Comparison of ENCODE assay signal across 8 mouse cellular contexts in genomic region chr13:21882760-21883405, GRCm38 (mm10). TPM values are rescaled to one million over a fixed set of nuclear protein-coding genes. Genes with fewer than 3 reads are reported as not detected.
DNase-seq lines count a peak whose midpoint lies in the region; ATAC-seq and TF ChIP-seq lines count a peak whose summit lies in the region.

No protein-coding gene starts in this region.

- TF ChIP-seq CTCF in lung, embryonic 14.5 days (IDR thresholded peaks at IDR 0.05; ENCODE audit: low read depth), result no peak
- TF ChIP-seq CTCF in lung, adult 2 months (IDR thresholded peaks at IDR 0.05; ENCODE audit: insufficient read depth, low read length), result no peak
- no peak for TF ChIP-seq CTCF in intestine, postnatal 0 days (IDR thresholded peaks at IDR 0.05; ENCODE audit: low read depth)

- H3K9me3 ChIP-seq in lung, embryonic 14.5 days (ENCODE audit: low read depth, low read length), result no peaks in the 10 kb centered on the region
- H3K9me3 ChIP-seq in intestine, postnatal 0 days (ENCODE audit: control insufficient read depth), result no peaks in the 10 kb centered on the region

- no peaks in the 10 kb centered on the region for H3K4me1 ChIP-seq in lung, embryonic 14.5 days (ENCODE audit: insufficient read depth)
- no peaks in the 10 kb centered on the region for H3K4me1 ChIP-seq in lung, adult 2 months (ENCODE audit: control insufficient read depth, insufficient read depth, low read length)
- no peaks in the 10 kb centered on the region for H3K4me1 ChIP-seq in intestine, postnatal 0 days (replicated peaks; ENCODE audit: control insufficient read depth, insufficient read depth, low read length)

- no peaks in the 10 kb centered on the region for H3K27me3 ChIP-seq in lung, embryonic 14.5 days (ENCODE audit: insufficient read depth, low read length)
- H3K27me3 ChIP-seq in intestine, postnatal 0 days (replicated peaks; ENCODE audit: control insufficient read depth, insufficient read depth, low read length), result no peaks in the 10 kb centered on the region

- no peaks in the 10 kb centered on the region for H3K36me3 ChIP-seq in lung, embryonic 14.5 days (ENCODE audit: insufficient read depth)
- H3K36me3 ChIP-seq in intestine, postnatal 0 days (ENCODE audit: control insufficient read depth, insufficient read depth), result no peaks in the 10 kb centered on the region

- 0 out of 2 replicates have a peak overlapping the region, but pooled peaks have one; percentile 4 for H3K27ac ChIP-seq in lung, embryonic 14.5 days (ENCODE audit: low read depth)
- no peak overlapping the region for H3K27ac ChIP-seq in intestine, postnatal 0 days (ENCODE audit: low read depth, low read length)

- ATAC-seq in lung, embryonic 14.5 days (ENCODE audit: insufficient read depth), result peak; percentile 88
- no peak for ATAC-seq in intestine, postnatal 0 days
- ATAC-seq in monocyte, adult 5-6 weeks (replicated peaks; ENCODE audit: insufficient number of reproducible peaks, low FRiP score, low TSS enrichment, poor library complexity, severe bottlenecking), result 0 out of 2 replicates have a peak, but pooled peaks have one; percentile 27

- TF ChIP-seq POLR2A in lung, adult 2 months (IDR thresholded peaks at IDR 0.05; ENCODE audit: borderline replicate concordance, extremely low read depth, low read depth, low read length), result no peak

- peak overlapping the region; percentile 47 for H3K9ac ChIP-seq in lung, embryonic 14.5 days
- no peak overlapping the region for H3K9ac ChIP-seq in intestine, postnatal 0 days (ENCODE audit: low read depth, low read length)

- WGBS in lung, embryonic 14.5 days, result 2% methylated on average over 13 of the region's 13 CpGs
- 6% methylated on average over 13 of the region's 13 CpGs for WGBS in lung, adult 2 months
- 5% methylated on average over 13 of the region's 13 CpGs for WGBS in intestine, postnatal 0 days

- peak overlapping the region; percentile 32 for H3K4me3 ChIP-seq in lung, embryonic 14.5 days (ENCODE audit: low read depth, low read length)
- no peak overlapping the region for H3K4me3 ChIP-seq in lung, adult 2 months (replicated peaks; ENCODE audit: extremely low read depth, low read depth, low read length)
- peak overlapping the region; percentile 35 for H3K4me3 ChIP-seq in intestine, postnatal 0 days (ENCODE audit: low read depth, low read length)

- peak overlapping the region; percentile 45 for H3K4me2 ChIP-seq in lung, embryonic 14.5 days
- H3K4me2 ChIP-seq in intestine, postnatal 0 days (replicated peaks; ENCODE audit: low read depth), result peak overlapping the region; percentile 60

- peak; percentile 91 for DNase-seq in lung, embryonic 14.5 days
- DNase-seq in lung, adult 2 months, result no peak
- peak; percentile 86 for DNase-seq in c-Kit-positive CD71-positive TER-119-negative erythroid progenitor cells, embryonic 14.5 days (ENCODE audit: low read depth)
- DNase-seq in forelimb bud, embryonic 11.5 days (ENCODE audit: low read depth, low spot score), result peak; percentile 77
- peak; percentile 78 for DNase-seq in liver
- DNase-seq in gastrocnemius, postnatal 4 days (ENCODE audit: low spot score in 2 of 2), result no peak

RNA-seq across cellular contexts. Expression of gene Hist1h2br, which starts 49.3 kb away (rescaled TPM):
- polyA plus RNA-seq in lung, embryonic 14.5 days (2014; fragmentation: Nextera tagmentation; extraction: Ambion mirVana), result 26.4 and 28.5 TPM in 2 replicates
- polyA plus RNA-seq in lung, adult 2 months (2012; rRNA removed), result 3.3 and 6.1 TPM in 2 replicates
- polyA plus RNA-seq in intestine, postnatal 0 days (2015; fragmentation: Nextera tagmentation; extraction: Ambion mirVana), result 7.8 and 10.0 TPM in 2 replicates
- 18.5 to 55.6 TPM (median 45.1 TPM) in 3 replicates for total RNA-seq in monocyte, adult 5-6 weeks (2017)
- total RNA-seq in gastrocnemius, postnatal 4 days (2021), result 100 to 1,000 TPM; 275 to 365 TPM

RNA-seq across cellular contexts. Expression of gene Hist1h2ap, which starts 49.6 kb away (rescaled TPM):
- polyA plus RNA-seq in lung, embryonic 14.5 days (2014; fragmentation: Nextera tagmentation; extraction: Ambion mirVana), result 5,437 and 5,439 TPM in 2 replicates
- 59.2 and 67.3 TPM in 2 replicates for polyA plus RNA-seq in lung, adult 2 months (2012; rRNA removed)
- 1,504 and 1,780 TPM in 2 replicates for polyA plus RNA-seq in intestine, postnatal 0 days (2015; fragmentation: Nextera tagmentation; extraction: Ambion mirVana)
- total RNA-seq in monocyte, adult 5-6 weeks (2017), result 9.0 to 155 TPM (median 73.9 TPM) in 3 replicates
- 100 to 1,000 TPM; 215 to 300 TPM for total RNA-seq in gastrocnemius, postnatal 4 days (2021)

RNA-seq across cellular contexts. Expression of gene Hist1h4n, which starts 50.9 kb away (rescaled TPM):
- 31.8 and 32.5 TPM in 2 replicates for polyA plus RNA-seq in lung, embryonic 14.5 days (2014; fragmentation: Nextera tagmentation; extraction: Ambion mirVana)
- polyA plus RNA-seq in lung, adult 2 months (2012; rRNA removed), result 11.1 and 13.7 TPM in 2 replicates
- polyA plus RNA-seq in intestine, postnatal 0 days (2015; fragmentation: Nextera tagmentation; extraction: Ambion mirVana), result 2.1 and 5.3 TPM in 2 replicates
- 19.1 to 188 TPM (median 85.7 TPM) in 3 replicates for total RNA-seq in monocyte, adult 5-6 weeks (2017)
- total RNA-seq in gastrocnemius, postnatal 4 days (2021), result 100 to 1,000 TPM in 1 of 2 experiments, 10 to 100 TPM in 1; 93.9 to 147 TPM

Comparison
In these comparisons a context has a peak if more than half of its experiments do, and no peak if none do; other contexts are left out.
1. DNase-seq: peak in lung, embryonic 14.5 days (single experiment), c-Kit-positive CD71-positive TER-119-negative erythroid progenitor cells, embryonic 14.5 days (single experiment), forelimb bud, embryonic 11.5 days (single experiment) and liver (single experiment); none in lung, adult 2 months (single experiment) and gastrocnemius, postnatal 4 days (0 of 2).
2. RNA of gene Hist1h2ap, which starts 49.6 kb away (polyA plus RNA-seq): 5,437 to 5,439 TPM in lung, embryonic 14.5 days and 1,504 to 1,780 TPM in intestine, postnatal 0 days; 59.2 to 67.3 TPM in lung, adult 2 months; every median in the first group is over 10 times any median in the second.